Mouse (Mus musculus) forebrain, embryonic 10.5 days (tissue): ENCODE measurements around the gene Tmem199. TPM values are rescaled to one million over a fixed set of nuclear protein-coding genes. Genes with fewer than 3 reads are reported as not detected.

ENCODE experiments used
- DNase-seq: peaks from one replicate; pipeline ENCODE4 v3.0.0-alpha.2; 2017; ENCODE audit warnings: low spot score; ENCODE audit errors: extremely low spot score
- H3K27ac ChIP-seq: fragments of 300-500 bp; sonication (generic); 2 replicates; pipeline ENCODE4 v1.5.1; 2016; ENCODE audit warnings: mild to moderate bottlenecking
- H3K27me3 ChIP-seq: fragments of 300-500 bp; sonication (generic); 2 replicates; pipeline ENCODE4 v1.6.1; 2016; ENCODE audit warnings: mild to moderate bottlenecking; ENCODE audit not compliant: poor library complexity, severe bottlenecking
- H3K36me3 ChIP-seq: fragments of 300-500 bp; sonication (generic); replicated peaks from 2 replicates; pipeline ENCODE4 v1.6.1; 2016; ENCODE audit warnings: mild to moderate bottlenecking, moderate library complexity
- H3K4me1 ChIP-seq: fragments of 300-500 bp; sonication (generic); 2 replicates; pipeline ENCODE4 v1.6.1; 2016
- H3K4me3 ChIP-seq: fragments of 300-500 bp; sonication (generic); 2 replicates; pipeline ENCODE4 v1.5.1; 2016; ENCODE audit warnings: mild to moderate bottlenecking, moderate library complexity
- H3K9me3 ChIP-seq: fragments of 300-500 bp; sonication (generic); 2 replicates; pipeline ENCODE4 v1.6.1; 2016; ENCODE audit warnings: mild to moderate bottlenecking, moderate library complexity
- WGBS: fragments of 180-500 bp; shearing (Covaris S2); methylation state at CpG from one replicate; pipeline ENCODE4 v1.1.7; 2016; 5-methylcytosine and 5-hydroxymethylcytosine counted together
- polyA plus RNA-seq: library from polyadenylated mRNA; unstranded; fragments of >200 nt; fragmentation: Nextera tagmentation; extraction: Ambion mirVana; gene quantifications from 2 replicates; pipeline ENCODE4 v1.2.1, GENCODE M21; 2016

The Tmem199 gene
- 76.7 and 78.5 TPM in 2 replicates for polyA plus RNA-seq

DNA sequence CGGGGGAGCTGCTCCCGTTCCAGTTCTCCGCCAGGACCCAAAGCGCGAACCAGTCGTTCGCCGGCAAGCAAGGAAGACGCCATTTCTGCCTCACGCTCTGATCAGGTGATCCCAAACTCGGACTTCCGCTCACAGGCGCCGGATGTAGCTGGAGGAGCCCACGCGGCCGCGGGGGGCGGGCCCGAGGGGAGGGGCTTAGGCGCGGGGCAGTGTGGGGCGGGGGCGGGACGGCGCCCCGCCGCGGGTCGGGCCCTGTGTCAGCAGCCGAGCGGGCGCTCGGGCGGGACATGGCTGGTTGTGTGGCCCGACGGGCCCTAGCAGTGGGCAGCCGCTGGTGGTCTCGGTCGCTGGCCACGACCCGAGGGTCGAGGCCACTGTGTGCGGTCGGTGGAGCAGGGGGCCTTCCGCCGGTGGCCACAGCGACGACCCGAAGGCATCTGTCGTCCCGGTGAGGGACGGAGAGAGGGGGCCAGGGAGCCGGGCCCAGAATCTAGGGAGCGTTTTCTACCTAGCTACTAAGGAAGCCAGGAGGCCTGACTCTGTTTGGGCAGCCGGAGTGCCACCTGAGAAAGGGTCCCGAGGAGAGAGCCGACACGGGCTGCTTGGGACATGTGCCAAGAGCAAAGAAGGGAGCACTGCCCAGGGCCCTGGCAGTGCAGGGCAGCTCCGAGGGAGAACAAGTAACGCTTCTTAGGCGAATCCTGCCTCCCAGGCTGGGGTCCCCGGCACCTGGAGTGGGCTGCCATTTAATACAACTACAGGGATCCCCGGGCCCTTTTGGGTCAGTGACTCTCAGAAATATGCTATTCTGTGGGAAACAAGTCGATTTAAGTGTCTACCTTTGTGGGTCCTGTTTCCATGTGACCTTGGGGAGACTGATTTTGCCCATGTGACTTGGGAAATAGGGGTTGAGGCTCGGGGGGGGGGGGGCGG, at the start of gene Tmem199, which contains the start of gene Poldip2:
Tmem199 (minus strand) TSS at position 148 of the 933 bp plus-strand sequence.
Poldip2 (plus strand) TSS at position 169 of the 933 bp plus-strand sequence.
- Histone ChIP-seq H3K27ac (peak within 1 kb of the TSS; percentile 96), H3K4me3 (peak within 1 kb of the TSS; percentile 89), H3K9me3 (no peaks in the 10 kb centered on the region), H3K27me3 (no peaks in the 10 kb centered on the region), H3K36me3 (peaks cover 64% of the 10 kb centered on the region), H3K4me1 (peaks cover 21% of the 10 kb centered on the region)
- peak; percentile 94 for DNase-seq
- under 1% methylated on average over 67 of the region's 67 CpGs for WGBS

DNA sequence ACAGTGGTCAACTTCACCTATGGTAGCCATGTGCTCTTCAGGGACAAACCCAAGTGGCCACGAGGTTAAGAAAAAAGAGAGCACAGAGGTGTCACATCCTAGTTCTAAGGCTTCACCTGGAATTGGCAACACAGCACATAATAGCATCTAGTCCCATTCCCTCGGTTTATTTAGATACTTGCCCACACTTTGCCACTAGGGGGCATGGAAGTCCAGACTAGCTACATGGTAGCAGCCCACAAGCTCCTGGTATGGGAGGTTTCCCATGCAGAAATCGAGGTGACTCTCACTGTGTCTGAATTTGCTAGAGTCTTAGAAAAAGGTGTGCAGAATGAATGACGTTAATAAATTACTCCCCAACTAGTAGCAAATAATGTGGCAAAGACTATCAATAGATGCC, 48.5 kb upstream of the Tmem199 start:
- peak; percentile 38 for DNase-seq
- Histone ChIP-seq H3K36me3 (peaks cover 2% of the 10 kb centered on the region), H3K4me3 (no peak overlapping the region), H3K4me1 (peaks cover 15% of the 10 kb centered on the region), H3K27me3 (no peaks in the 10 kb centered on the region), H3K9me3 (no peaks in the 10 kb centered on the region), H3K27ac (no peak overlapping the region)
- WGBS = 31% methylated on average over 4 of the region's 4 CpGs

GRCm38 (mm10) chr11:78557241-78557640, 45.3 kb upstream of the Tmem199 start:
- Histone ChIP-seq H3K27me3 (no peaks in the 10 kb centered on the region), H3K27ac (peak overlapping the region; percentile 54), H3K4me1 (peaks cover 15% of the 10 kb centered on the region), H3K4me3 (no peak overlapping the region), H3K36me3 (no peaks in the 10 kb centered on the region), H3K9me3 (peaks cover 5% of the 10 kb centered on the region; the same call in 1 of the 2 replicates)
- no peak for DNase-seq
- 59% methylated on average over 8 of the region's 8 CpGs for WGBS

DNA sequence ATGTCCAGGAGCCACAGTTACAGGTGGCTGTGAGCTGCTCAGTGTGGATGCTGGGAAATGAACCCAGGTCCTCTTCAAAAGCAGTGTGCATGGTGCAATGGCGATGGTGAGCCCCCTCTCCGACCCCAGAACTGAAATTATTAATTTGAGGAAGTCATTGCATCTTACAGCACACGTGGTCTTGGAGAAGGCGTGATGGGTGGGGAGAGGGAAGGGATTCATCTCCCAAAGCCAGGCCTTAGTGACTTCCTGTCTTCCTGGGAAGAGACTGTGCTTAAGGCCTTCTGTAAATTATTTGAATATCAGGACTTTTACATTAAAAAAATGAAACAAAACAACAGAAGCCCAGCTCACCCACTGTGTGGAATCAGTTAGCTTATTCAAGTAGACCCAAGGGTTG, 44.1 kb upstream of the Tmem199 start:
- H3K9me3 ChIP-seq = peaks cover 5% of the 10 kb centered on the region; the same call in 1 of the 2 replicates

GRCm38 (mm10) chr11:78555623-78556022, 43.7 kb upstream of the Tmem199 start:
- no peak for DNase-seq
- Histone ChIP-seq H3K4me3 (no peak overlapping the region), H3K4me1 (peaks cover 22% of the 10 kb centered on the region), H3K27ac (no peak overlapping the region), H3K36me3 (no peaks in the 10 kb centered on the region), H3K27me3 (no peaks in the 10 kb centered on the region), H3K9me3 (peaks cover 5% of the 10 kb centered on the region; the same call in 1 of the 2 replicates)
- WGBS = 86% methylated on average over 3 of the region's 3 CpGs

More for the DNA sequence above, 44.1 kb upstream of the Tmem199 start:
- no peaks in the 10 kb centered on the region for H3K36me3 ChIP-seq
- H3K4me3 ChIP-seq = no peak overlapping the region
- H3K27me3 ChIP-seq = no peaks in the 10 kb centered on the region
- H3K4me1 ChIP-seq = peaks cover 18% of the 10 kb centered on the region
- no peak for DNase-seq
- H3K27ac ChIP-seq = no peak overlapping the region
- WGBS = 80% methylated on average over 4 of the region's 4 CpGs

GRCm38 (mm10) chr11:78551059-78551398, 39.1 kb upstream of the Tmem199 start:
- WGBS = 33% methylated on average over 6 of the region's 6 CpGs
- H3K27me3 ChIP-seq = no peaks in the 10 kb centered on the region
- H3K27ac ChIP-seq = peak overlapping the region; percentile 92
- H3K36me3 ChIP-seq = peaks cover 10% of the 10 kb centered on the region
- H3K4me3 ChIP-seq = peak overlapping the region; percentile 76
- no peak for DNase-seq
- H3K9me3 ChIP-seq = peaks cover 5% of the 10 kb centered on the region; the same call in 1 of the 2 replicates
- H3K4me1 ChIP-seq = peaks cover 33% of the 10 kb centered on the region

- peaks cover 14% of the 10 kb centered on the region for H3K36me3 ChIP-seq
- H3K27me3 ChIP-seq = no peaks in the 10 kb centered on the region
- DNase-seq = peak; percentile 97
- peak within 1 kb of the TSS; percentile 92 for H3K27ac ChIP-seq
- H3K4me3 ChIP-seq = peak within 1 kb of the TSS; percentile 76
- peaks cover 5% of the 10 kb centered on the region; the same call in 1 of the 2 replicates for H3K9me3 ChIP-seq
- WGBS = under 1% methylated on average over 60 of the region's 60 CpGs
- H3K4me1 ChIP-seq = peaks cover 35% of the 10 kb centered on the region
Measured at GRCm38 (mm10) chr11:78550168-78551058, 38.4 kb upstream of the Tmem199 start, which contains the start of gene Tmem97. Tmem97 (minus strand) TSS chr11:78550777.

DNA sequence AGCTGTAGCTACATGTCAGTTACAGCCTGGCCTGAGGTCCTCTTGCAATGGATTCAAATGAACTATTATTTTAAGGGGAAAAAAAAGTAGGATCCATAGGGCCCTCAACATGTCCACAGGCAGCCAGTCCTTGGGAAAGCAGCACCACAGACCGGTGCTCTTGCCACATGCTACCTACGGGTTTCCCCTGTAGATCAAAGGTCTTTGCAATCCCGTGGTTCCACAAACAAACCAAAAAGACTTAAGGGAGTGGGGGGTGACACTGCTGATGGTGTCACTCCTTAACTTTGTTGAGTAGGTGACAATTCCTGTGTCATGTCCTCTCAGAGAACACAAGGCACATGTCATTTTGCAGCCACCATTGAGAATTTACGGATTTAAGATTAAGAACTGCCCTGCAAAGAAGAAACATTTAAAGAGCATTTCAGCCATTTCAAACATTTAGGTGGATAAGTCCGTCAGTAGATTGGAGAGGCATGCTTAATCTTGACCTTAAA, 37.6 kb upstream of the Tmem199 start:
- H3K27ac ChIP-seq = peak overlapping the region; percentile 92
- peak overlapping the region; percentile 76 for H3K4me3 ChIP-seq
- H3K27me3 ChIP-seq = no peaks in the 10 kb centered on the region
- peaks cover 5% of the 10 kb centered on the region; the same call in 1 of the 2 replicates for H3K9me3 ChIP-seq
- peaks cover 40% of the 10 kb centered on the region for H3K4me1 ChIP-seq
- no peak for DNase-seq
- peaks cover 23% of the 10 kb centered on the region for H3K36me3 ChIP-seq
- WGBS = 21% methylated on average over 5 of the region's 5 CpGs

GRCm38 (mm10) chr11:78547718-78548460, 35.9 kb upstream of the Tmem199 start:
- Histone ChIP-seq H3K27me3 (no peaks in the 10 kb centered on the region), H3K27ac (no peak overlapping the region), H3K36me3 (peaks cover 40% of the 10 kb centered on the region), H3K4me1 (peaks cover 40% of the 10 kb centered on the region), H3K9me3 (no peaks in the 10 kb centered on the region), H3K4me3 (peak overlapping the region; percentile 76; the same call in 1 of the 2 replicates)
- 86% methylated on average over 2 of the region's 2 CpGs for WGBS
- DNase-seq = no peak

GRCm38 (mm10) chr11:78545181-78545580, 33.2 kb upstream of the Tmem199 start:
- no peaks in the 10 kb centered on the region for H3K9me3 ChIP-seq
- 80% methylated on average over 8 of the region's 8 CpGs for WGBS
- H3K27ac ChIP-seq = no peak overlapping the region
- no peaks in the 10 kb centered on the region for H3K27me3 ChIP-seq
- no peak overlapping the region for H3K4me3 ChIP-seq
- H3K36me3 ChIP-seq = peaks cover 66% of the 10 kb centered on the region
- no peak for DNase-seq
- H3K4me1 ChIP-seq = peaks cover 32% of the 10 kb centered on the region

DNA sequence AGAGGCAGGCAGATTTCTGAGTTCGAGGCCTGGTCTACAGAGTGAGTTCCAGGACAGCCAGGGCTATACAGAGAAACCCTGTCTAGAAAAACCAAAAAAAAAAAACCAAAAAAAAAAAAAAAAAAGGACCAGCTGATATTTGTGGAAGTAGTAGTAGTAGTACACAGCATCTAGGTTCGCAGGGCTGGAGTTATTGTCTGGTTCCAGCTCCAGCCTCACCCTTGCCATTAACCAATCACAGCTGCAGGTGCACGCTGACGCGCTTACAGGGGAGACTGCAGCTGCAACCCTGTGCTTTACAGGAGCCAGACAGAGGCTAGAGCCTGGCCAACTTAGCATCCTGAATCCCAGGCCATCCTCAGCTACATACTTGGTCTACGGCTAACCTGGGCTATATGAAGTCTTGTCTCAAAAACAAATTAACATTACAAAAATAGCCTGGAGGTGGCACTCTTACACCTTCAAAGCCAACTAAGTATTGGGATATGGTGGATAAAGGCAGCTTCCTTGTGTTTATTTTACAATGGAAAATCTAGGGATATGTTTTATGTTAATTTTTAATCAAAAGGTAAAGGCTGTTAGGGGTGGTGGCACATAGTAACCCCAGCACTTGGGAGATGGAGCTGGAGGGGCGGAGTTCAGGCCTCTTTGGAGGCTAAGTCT, 32.6 kb upstream of the Tmem199 start:
- no peak for DNase-seq
- peaks cover 72% of the 10 kb centered on the region for H3K36me3 ChIP-seq
- no peaks in the 10 kb centered on the region for H3K9me3 ChIP-seq
- no peak overlapping the region for H3K27ac ChIP-seq
- H3K4me1 ChIP-seq = peaks cover 28% of the 10 kb centered on the region
- H3K4me3 ChIP-seq = no peak overlapping the region
- WGBS = 94% methylated on average over 7 of the region's 7 CpGs
- H3K27me3 ChIP-seq = no peaks in the 10 kb centered on the region
